13 mouse cellular contexts compared by ENCODE assay signal in genomic region chr2:79253754-79254197, GRCm38 (mm10). TPM values are rescaled to one million over a fixed set of nuclear protein-coding genes. Genes with fewer than 3 reads are reported as not detected.
DNase-seq lines count a peak whose midpoint lies in the region; ATAC-seq and TF ChIP-seq lines count a peak whose summit lies in the region.
"Had no signal": no experiment of that assay in that cellular context is flagged by ENCODE, and none has a peak within 500 bp of the region (broad histone marks: within the 10 kb centered on the region; RNA-seq: fewer than 3 reads in every experiment).

No protein-coding gene starts in this region.

- ATAC-seq in lung, embryonic 14.5 days (ENCODE audit: insufficient read depth), result no peak
- ATAC-seq in erythroid progenitor cell, adult 5-6 weeks (replicated peaks; ENCODE audit: low FRiP score, poor library complexity, severe bottlenecking), result peak; percentile 68

- H3K27me3 ChIP-seq in lung, embryonic 14.5 days (ENCODE audit: insufficient read depth, low read length), result no peaks in the 10 kb centered on the region
- no peaks in the 10 kb centered on the region for H3K27me3 ChIP-seq in MEL (ENCODE audit: control insufficient read depth in 1 of 2, insufficient read depth in 2 of 2, low read length in 2 of 2)
- H3K27me3 ChIP-seq in myocyte (ENCODE audit: control insufficient read depth, insufficient read depth, insufficient read length), result no peaks in the 10 kb centered on the region
- peaks cover 32% of the 10 kb centered on the region for H3K27me3 ChIP-seq in embryonic facial prominence, embryonic 10.5 days (replicated peaks; ENCODE audit: low read depth, poor library complexity, severe bottlenecking)
- H3K27me3 ChIP-seq: embryonic facial prominence, embryonic 12.5 days had no signal

- H3K79me2 ChIP-seq in MEL (ENCODE audit: control insufficient read depth, insufficient read depth, low read length, poor library complexity) (peaks cover 28% of the 10 kb centered on the region), myocyte (ENCODE audit: control insufficient read depth, insufficient read depth) (no peaks in the 10 kb centered on the region)

- no peak overlapping the region for H3K4me3 ChIP-seq in lung, embryonic 14.5 days (ENCODE audit: low read depth, low read length)
- peak overlapping the region; percentile 18 to 57; a peak in 3 of 4 replicates for H3K4me3 ChIP-seq in MEL (ENCODE audit: control insufficient read depth in 1 of 2, insufficient read depth in 1 of 2, low read depth in 2 of 2, low read length in 2 of 2)
- H3K4me3 ChIP-seq in myocyte, result no peak overlapping the region
- H3K4me3 ChIP-seq in embryonic facial prominence, embryonic 10.5 days, result no peak overlapping the region
- H3K4me3 ChIP-seq: embryonic facial prominence, embryonic 12.5 days; hindbrain, embryonic 10.5 days had no signal

- TF ChIP-seq RAD21 in MEL (IDR thresholded peaks at IDR 0.05; ENCODE audit: low read depth, low read length), result no peak

- H3K27ac ChIP-seq in lung, embryonic 14.5 days (ENCODE audit: low read depth), result peak overlapping the region; percentile 12; the same call in 1 of the 2 replicates
- H3K27ac ChIP-seq in MEL (ENCODE audit: control insufficient read depth, low read depth, low read length), result peak overlapping the region; percentile 58
- no peak overlapping the region for H3K27ac ChIP-seq in embryonic facial prominence, embryonic 10.5 days (replicated peaks)
- H3K27ac ChIP-seq: embryonic facial prominence, embryonic 12.5 days had no signal

- no peak overlapping the region for H3K4me2 ChIP-seq in lung, embryonic 14.5 days
- H3K4me2 ChIP-seq in myocyte (ENCODE audit: low read depth), result peak overlapping the region; percentile 76
- H3K4me2 ChIP-seq: embryonic facial prominence, embryonic 12.5 days had no signal

- WGBS in lung, embryonic 14.5 days, result 61% methylated on average over 8 of the region's 8 CpGs
- WGBS in embryonic facial prominence, embryonic 10.5 days, result 65% methylated on average over 8 of the region's 8 CpGs

- H3K4me1 ChIP-seq in lung, embryonic 14.5 days (ENCODE audit: insufficient read depth), result 0 out of 2 replicates have a peak, but pooled peaks cover 2% of the 10 kb centered on the region
- H3K4me1 ChIP-seq in MEL (ENCODE audit: control insufficient read depth in 1 of 2, insufficient read depth in 2 of 2, low read length in 2 of 2), result peaks cover 17 to 27% of the 10 kb centered on the region in 2 experiments
- H3K4me1 ChIP-seq in embryonic facial prominence, embryonic 10.5 days, result peaks cover 34% of the 10 kb centered on the region

- no peak overlapping the region for H3ac ChIP-seq in myocyte (ENCODE audit: control insufficient read depth, insufficient read length)

- H3K36me3 ChIP-seq in lung, embryonic 14.5 days (ENCODE audit: insufficient read depth), result no peaks in the 10 kb centered on the region
- H3K36me3 ChIP-seq in MEL (ENCODE audit: control insufficient read depth in 1 of 2, insufficient read depth in 2 of 2, low read length in 2 of 2) (peaks cover 2 to 36% of the 10 kb centered on the region in 2 experiments; a peak in 3 of 4 replicates), myocyte (ENCODE audit: control insufficient read depth, insufficient read depth) (no peaks in the 10 kb centered on the region)
- H3K36me3 ChIP-seq in embryonic facial prominence, embryonic 10.5 days (replicated peaks), result no peaks in the 10 kb centered on the region
- H3K36me3 ChIP-seq: embryonic facial prominence, embryonic 12.5 days; hindbrain, embryonic 10.5 days had no signal

- peak; percentile 52 to 55; a peak in 3 of 4 replicates for TF ChIP-seq EP300 in MEL (IDR thresholded peaks at IDR 0.05; ENCODE audit: low read depth in 1 of 2, low read length in 2 of 2)

- TF ChIP-seq POLR2A in MEL (IDR thresholded peaks at IDR 0.05; ENCODE audit: control insufficient read depth in 1 of 2, insufficient read depth in 1 of 2, low read depth in 1 of 2, low read length in 2 of 2, poor library complexity in 1 of 2) (peak in 1 of 2 experiments; percentile 42; a peak in 2 of 4 replicates), myocyte (IDR thresholded peaks at IDR 0.05; ENCODE audit: insufficient read length, low read depth) (no peak)

- no peak overlapping the region for H3K9ac ChIP-seq in lung, embryonic 14.5 days
- H3K9ac ChIP-seq in MEL (ENCODE audit: control insufficient read depth, low read depth, low read length, poor library complexity, severe bottlenecking), result peak overlapping the region; percentile 74
- H3K9ac ChIP-seq: embryonic facial prominence, embryonic 12.5 days had no signal

- no peak for TF ChIP-seq CTCF in lung, embryonic 14.5 days (IDR thresholded peaks at IDR 0.05; ENCODE audit: low read depth)
- TF ChIP-seq CTCF in MEL (IDR thresholded peaks at IDR 0.05 in 2 of 3, conservative IDR thresholded peaks at IDR 0.05 in 1 of 3; ENCODE audit: control insufficient read depth in 1 of 3, insufficient read depth in 1 of 3, low read depth in 2 of 3, low read length in 3 of 3, poor library complexity in 1 of 3, severe bottlenecking in 1 of 3), result no peak

- DNase-seq in lung, embryonic 14.5 days, result no peak
- no peak for DNase-seq in lung, postnatal 36 days
- DNase-seq in MEL (ENCODE audit: low read depth, low spot score), result peak; percentile 72
- no peak for DNase-seq in embryo, embryonic 10 days (ENCODE audit: low spot score)
- no peak for DNase-seq in embryonic facial prominence, embryonic 10.5 days (ENCODE audit: low spot score)
- DNase-seq in layer of hippocampus, adult 18-20 months (ENCODE audit: low spot score in 2 of 2), result no peak
- DNase-seq: cerebellum, adult 18-20 months; kidney, adult 11 months; lung, adult 18-20 months had no signal

- no peaks in the 10 kb centered on the region for H3K9me3 ChIP-seq in lung, embryonic 14.5 days (ENCODE audit: low read depth, low read length)
- H3K9me3 ChIP-seq in MEL (replicated peaks; ENCODE audit: insufficient read depth, low read length), result no peaks in the 10 kb centered on the region
- no peaks in the 10 kb centered on the region for H3K9me3 ChIP-seq in embryonic facial prominence, embryonic 10.5 days
- H3K9me3 ChIP-seq: embryonic facial prominence, embryonic 12.5 days; hindbrain, embryonic 10.5 days had no signal

TF ChIP-seq in MEL, 35 proteins besides CTCF, POLR2A, EP300 and RAD21 (continues in another document):
- TF ChIP-seq JUND (IDR thresholded peaks at IDR 0.05; ENCODE audit: low read depth, low read length) (no peak), POLR2AphosphoS2 (IDR thresholded peaks at IDR 0.05; ENCODE audit: low read length) (no peak), TCF12 (IDR thresholded peaks at IDR 0.05; ENCODE audit: low read depth, low read length) (0 out of 2 replicates have a peak, but pooled peaks have one; percentile 16), GABPA (IDR thresholded peaks at IDR 0.05; ENCODE audit: low read depth, low read length) (no peak), MAX (IDR thresholded peaks at IDR 0.05; ENCODE audit: low read length) (peak; percentile 92), MYC (IDR thresholded peaks at IDR 0.05; ENCODE audit: low read depth, low read length) (peak; percentile 92), MEF2A (IDR thresholded peaks at IDR 0.05; ENCODE audit: extremely low read depth, insufficient replicate concordance, low read depth, low read length, poor library complexity, severe bottlenecking) (no peak), SMC3 (IDR thresholded peaks at IDR 0.05; ENCODE audit: low read depth, low read length) (no peak), TAL1 (IDR thresholded peaks at IDR 0.05; ENCODE audit: low read length) (peak; percentile 46; the same call in 1 of the 2 replicates), NELFE (IDR thresholded peaks at IDR 0.05; ENCODE audit: low read depth, low read length) (peak; percentile 32; the same call in 1 of the 2 replicates), ELF1 (IDR thresholded peaks at IDR 0.05; ENCODE audit: low read depth, low read length) (no peak), USF1 (IDR thresholded peaks at IDR 0.05; ENCODE audit: low read depth, low read length) (peak; percentile 65; the same call in 1 of the 2 replicates), BHLHE40 (IDR thresholded peaks at IDR 0.05; ENCODE audit: borderline replicate concordance, low read depth, low read length) (peak; percentile 91)

TF ChIP-seq in myocyte, 11 proteins besides CTCF, POLR2A, EP300 and RAD21:
- no peak for TF ChIP-seq SRF (IDR thresholded peaks at IDR 0.05; ENCODE audit: control insufficient read depth, insufficient read length, low read depth)
- peak in 2 of 3 experiments; percentile 79 to 81 for TF ChIP-seq MYOD1 (IDR thresholded peaks at IDR 0.05; ENCODE audit: control insufficient read depth in 1 of 3, insufficient read length in 2 of 3, low read depth in 2 of 3)
- TF ChIP-seq MAX (IDR thresholded peaks at IDR 0.05; ENCODE audit: low read depth), result no peak
- TF ChIP-seq MYOG (IDR thresholded peaks at IDR 0.05; ENCODE audit: control insufficient read depth in 1 of 3, insufficient read depth in 1 of 3, insufficient read length in 2 of 3, low read depth in 2 of 3), result peak in 2 of 3 experiments; percentile 55 to 80
- no peak for TF ChIP-seq CEBPB (IDR thresholded peaks at IDR 0.05; ENCODE audit: insufficient read depth, poor library complexity, severe bottlenecking)

RNA-seq across cellular contexts. Expression of gene Itga4, which starts 1.4 kb away (rescaled TPM):
- 7.9 and 8.2 TPM in 2 replicates for polyA plus RNA-seq in lung, embryonic 14.5 days (2014; fragmentation: Nextera tagmentation; extraction: Ambion mirVana)
- total RNA-seq in MEL (2012; rRNA removed), result 22.7 and 35.5 TPM in 2 replicates
- polyA plus RNA-seq in MEL (2012; ENCODE audit: insufficient read depth in 1 of 2, insufficient read length in 2 of 2, low read depth in 1 of 2, low replicate concordance in 2 of 2, missing spikeins in 1 of 2) (10 to 100 TPM; 48.9 to 97.5 TPM), myocyte (2012; fragmentation: generic; extraction: Trizol) (2.5 TPM)
- 282 and 314 TPM in 2 replicates for total RNA-seq in erythroid progenitor cell, adult 5-6 weeks (2015; ENCODE audit: low replicate concordance)
- 314 and 331 TPM in 2 replicates for total RNA-seq in erythroid progenitor cell, adult 5-6 weeks (2017; ENCODE audit: low replicate concordance)
- 6.0 and 6.1 TPM in 2 replicates for polyA plus RNA-seq in embryonic facial prominence, embryonic 10.5 days (2016; fragmentation: Nextera tagmentation; extraction: Ambion mirVana)
- 10 to 100 TPM; 25.2 to 26.9 TPM for total RNA-seq in layer of hippocampus, adult 18-20 months (2021)

Comparison
In these comparisons a context has a peak if more than half of its experiments do, and no peak if none do; other contexts are left out.
1. H3K4me3 ChIP-seq: peak in MEL (2 of 2); none in lung, embryonic 14.5 days (single experiment), myocyte (single experiment) and embryonic facial prominence, embryonic 10.5 days (single experiment).